Mouse (Mus musculus): ENCODE measurements at regions not wholly inside any gene's neighbourhood (a gene's known extent, or its start where the extent isn't known, plus 50 kb on each side); places are given as distances from the start of the nearest gene placed in this dataset.
A peak's percentile ranks its signal among the peaks of the same experiment; 100 is the strongest.

DNA sequence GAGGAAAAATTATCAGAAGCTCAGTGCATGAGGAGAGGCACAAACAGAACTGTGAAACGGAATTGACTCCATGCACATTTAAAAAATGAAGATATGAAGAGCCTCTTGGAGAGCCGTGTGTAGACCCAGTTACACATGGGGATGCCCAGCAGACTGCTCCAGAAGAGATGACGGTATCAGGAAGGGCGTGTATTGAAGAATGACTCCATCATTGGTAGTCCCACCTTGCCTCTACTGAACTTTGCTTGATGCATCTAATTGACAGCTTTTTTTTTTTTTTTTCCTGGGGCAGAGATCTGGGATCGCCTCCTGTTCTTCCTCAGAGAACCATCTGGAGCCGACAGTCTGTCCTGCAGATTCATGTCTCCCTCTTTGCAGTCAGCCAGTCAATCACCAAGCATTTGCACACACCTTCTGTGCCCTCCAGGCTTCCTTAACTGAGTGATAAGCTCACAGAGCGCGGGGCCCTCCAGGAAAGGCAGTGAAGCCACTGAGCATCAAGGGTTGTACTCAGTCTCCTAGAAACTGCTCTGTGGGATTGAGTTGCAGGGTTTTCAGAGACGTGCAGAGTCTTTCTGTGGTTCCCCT, 57.6 kb upstream of the D1Pas1 start:
- DNase-seq = no peak

DNA sequence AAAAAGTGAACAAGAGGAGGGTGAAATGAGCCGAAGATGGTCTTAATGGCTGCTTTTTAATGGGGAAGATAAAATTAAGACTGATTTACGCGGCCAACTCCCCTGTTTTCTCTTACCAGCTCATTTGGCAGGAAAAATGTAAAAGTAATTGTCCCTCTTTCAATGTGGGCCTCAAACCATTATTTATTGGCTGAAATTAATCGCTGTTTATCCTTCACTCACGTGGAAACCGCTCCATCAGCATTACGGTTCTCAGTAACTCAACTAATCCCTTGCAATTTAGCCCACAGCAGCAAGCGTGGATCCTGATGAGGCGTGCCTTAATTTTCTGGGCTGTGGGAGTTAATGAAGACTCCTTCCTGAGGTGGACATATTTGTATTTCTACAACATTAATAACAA, 58.1 kb upstream of the D1Pas1 start:
- no peak for DNase-seq

DNA sequence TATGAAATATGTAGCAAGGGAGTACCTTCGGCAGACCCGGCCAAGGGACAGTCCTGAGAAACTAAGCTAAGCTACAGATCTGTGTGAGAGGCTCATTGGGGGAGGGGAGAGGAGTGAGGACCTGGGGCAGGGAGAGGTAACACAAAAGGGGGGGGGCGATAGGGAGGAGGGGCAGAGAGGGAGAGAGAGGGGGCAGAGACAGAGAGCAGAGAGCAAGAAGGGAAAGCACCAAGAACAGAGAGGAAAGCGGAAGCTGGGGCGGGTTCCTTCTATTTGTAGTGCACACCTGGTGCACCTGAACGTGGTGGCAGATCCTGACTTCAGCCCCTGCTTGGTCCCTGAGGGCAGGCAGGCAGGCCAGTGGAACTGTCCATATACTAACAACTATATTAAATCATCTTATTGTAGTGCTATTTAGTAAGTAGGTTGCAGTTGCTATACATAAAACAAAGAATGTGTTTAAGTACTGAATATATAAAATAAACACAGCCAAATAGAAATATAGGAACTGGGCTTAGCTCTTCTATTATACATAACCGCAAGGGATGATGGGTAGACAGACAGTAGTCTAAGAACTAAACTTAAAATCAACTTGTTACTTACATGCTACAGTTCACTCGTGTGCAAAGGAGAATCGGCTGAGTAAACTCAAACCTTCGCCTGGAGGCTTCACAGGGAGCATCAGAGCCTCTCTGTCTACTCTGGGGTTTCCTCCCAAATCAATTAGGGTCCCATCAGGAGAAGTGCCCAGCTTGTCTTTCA, 59.6 kb upstream of the D1Pas1 start:
- DNase-seq = no peak

DNA sequence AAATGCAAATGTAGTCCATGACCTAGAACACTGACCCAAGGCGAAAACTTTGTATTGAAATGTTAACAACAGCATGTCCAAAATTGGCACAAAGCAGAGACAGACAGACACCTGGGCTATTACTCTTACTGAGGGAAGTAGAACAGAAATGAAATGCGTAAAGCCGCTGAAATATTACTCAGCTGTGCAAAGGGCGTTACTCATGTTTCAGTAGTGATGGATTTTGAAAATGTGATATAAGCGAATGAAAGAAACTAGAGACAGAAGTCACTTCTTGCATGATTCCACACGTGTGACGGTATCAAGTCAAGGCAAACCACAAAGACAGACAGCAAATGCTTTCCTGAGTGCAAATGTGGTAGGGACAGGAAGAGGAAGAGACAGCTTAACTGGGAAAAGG, 61.3 kb upstream of the D1Pas1 start:
- no peak for DNase-seq

DNA sequence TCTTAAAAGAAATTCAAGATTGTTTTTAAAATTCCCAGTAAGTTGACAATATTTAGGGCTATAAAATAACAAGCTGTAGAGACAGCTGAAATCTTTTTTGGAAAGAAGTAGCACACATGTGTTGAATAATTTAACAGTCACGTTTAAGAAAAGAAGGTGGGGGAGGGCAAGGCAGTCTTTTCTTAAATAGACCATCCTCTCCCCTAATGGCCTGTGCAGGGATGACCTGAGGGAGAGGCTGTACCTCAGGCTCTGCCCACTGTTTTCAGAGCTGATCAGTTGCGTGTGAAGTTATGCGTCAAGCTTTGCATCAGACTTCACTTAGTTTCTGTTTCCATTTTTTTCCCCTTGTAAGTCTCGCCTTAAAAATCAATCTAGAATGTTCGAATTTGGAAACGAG, 65.7 kb upstream of the D1Pas1 start:
- no peak for DNase-seq

DNA sequence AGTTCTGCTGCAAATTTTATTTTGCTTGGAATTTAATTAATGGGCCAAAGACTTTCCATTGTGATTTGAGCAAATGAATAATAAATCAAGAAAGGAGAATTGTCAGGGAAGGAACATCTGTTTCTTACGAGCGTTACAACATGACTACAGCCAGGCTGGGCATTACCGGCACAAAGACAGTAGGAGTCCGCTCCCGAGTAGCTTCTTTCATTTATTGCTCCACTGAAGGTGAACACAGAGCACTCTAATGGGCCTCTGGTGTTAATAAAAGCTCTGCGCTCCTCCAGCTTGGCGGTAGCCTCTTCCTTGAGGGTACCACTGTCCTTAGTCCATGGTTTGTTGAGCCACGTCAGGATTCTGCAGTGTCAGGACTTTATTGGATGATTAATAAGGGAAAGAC, 69.0 kb upstream of the D1Pas1 start:
- DNase-seq = no peak

DNA sequence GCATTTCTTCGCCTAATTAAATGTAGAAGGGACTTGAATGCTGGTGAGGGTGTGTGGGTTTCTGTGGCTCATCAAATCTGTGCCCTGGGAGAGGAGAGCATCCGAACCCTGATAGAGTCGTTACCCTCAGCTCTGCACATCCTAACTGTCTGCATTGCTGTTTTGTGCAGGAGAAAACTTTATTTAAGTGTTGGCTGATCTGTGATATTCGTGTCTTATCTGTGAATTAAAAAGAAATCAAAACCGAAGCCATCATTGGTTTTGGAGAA, 77.7 kb upstream of the D1Pas1 start:
- no peak for DNase-seq

DNA sequence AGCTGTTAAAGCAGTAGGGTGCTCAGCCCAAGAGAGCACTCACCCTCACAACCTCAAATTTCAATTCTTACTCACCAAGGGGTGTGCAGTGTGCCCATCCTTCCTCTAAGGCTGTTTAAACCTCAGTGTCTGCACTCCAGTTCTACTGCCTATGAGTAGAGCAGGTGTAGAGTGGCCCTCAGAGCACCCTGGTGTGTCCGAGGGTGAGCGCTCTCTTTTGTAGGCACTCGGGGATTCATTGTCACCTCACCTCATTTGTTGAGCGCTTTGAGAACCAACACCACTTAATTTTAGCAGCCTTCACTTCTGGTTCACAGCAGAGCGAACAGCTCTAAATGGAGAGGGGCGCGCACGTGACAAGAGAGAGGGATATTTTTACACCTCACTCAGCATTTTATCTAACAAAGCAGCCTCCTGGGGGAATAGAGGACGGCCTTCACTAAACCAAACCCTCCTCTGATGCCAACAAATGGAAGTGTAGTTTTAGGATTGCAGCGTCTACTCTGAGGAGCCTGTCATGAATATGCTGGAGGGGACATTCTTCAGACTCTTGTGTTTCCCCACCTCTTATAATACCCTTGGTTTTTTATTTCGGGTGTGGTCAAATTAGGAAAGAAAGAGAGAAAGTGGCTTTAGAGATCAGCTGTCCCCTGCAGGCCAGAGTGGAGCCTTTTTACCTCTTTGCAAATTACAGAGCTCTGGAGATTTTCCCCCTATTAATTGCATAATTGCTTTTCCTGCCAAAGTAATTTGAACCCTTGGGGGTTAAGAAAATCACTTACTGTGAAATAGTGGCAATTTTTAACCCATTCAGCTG, 78.2 kb upstream of the D1Pas1 start:
- no peak for DNase-seq

DNA sequence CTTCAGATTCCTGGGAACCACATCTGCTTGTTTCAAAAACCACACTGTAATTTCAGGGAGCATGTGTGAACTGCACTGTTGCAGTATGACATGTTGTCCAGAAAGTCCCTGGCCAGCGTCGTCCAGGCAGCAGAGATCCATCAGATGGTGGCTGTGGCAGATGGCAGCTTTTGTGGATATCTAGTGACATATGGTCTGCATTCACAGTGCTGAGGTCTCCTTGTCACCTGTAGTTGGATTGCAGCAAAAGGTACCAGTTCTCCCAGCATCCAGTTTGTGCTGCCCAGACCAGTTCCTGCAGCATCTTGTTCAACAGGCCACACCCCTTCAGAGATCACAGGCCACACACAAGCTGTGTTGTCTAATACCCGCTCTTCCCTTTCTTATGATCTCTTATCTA, 80.1 kb upstream of the D1Pas1 start:
- DNase-seq = no peak

DNA sequence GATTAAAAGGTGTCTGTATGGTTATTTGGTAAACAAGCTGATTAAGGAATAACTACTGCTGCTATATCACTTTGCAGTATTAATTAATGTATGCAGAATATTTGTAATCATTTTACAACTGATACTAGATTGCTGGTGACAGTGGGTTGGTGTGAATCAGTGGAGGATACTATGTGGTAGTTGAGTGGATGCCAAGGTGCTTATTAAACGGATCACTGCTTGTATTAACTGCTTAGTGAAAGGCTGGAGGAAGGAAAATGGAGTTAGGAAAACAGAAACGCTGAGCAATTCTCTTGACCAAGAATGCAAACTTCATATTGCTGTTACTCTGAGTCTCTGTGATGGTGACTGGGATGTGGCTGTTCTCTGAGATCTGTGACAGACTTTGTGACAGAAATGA, 86.8 kb upstream of the D1Pas1 start:
- no peak for DNase-seq

DNA sequence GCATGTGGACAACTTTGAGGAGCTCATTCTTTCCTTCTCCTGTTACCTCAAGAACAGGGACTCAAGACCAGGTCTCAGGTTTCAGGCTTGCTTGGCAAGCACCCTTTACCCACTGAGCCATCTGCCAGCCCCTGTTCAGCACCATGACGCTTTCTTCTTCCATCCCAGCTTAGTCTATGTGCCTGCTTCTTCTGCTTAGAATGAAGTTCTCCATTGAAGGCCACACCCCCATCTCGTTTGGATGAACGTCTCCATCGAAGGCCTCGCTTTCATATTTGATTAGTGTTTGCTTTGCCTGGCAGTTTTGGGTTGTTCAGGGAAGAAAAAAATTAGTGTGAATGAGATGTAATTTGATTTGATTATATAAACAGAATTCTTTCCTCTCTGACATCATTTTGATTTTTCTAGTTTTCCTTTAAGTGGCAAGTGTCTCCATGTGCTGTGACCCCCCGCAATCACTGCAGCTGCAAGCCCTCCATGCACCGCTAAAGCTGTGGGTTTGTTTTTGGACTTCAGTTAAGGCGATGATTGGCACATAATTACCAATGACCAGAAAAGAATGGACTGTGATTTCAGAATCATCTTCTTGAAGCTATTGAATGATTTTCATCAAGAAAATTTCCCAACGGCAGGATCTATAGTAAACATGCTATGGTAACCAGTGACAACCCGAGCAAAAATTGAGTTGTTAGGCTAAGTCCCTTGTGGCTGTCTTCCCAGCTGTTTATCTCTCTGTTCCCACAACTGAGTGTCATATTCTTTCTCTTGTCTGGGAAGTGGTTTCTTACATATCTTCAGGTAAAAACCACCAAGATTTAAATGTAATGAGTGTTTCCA, 106.4 kb upstream of the D1Pas1 start:
- no peak for DNase-seq

DNA sequence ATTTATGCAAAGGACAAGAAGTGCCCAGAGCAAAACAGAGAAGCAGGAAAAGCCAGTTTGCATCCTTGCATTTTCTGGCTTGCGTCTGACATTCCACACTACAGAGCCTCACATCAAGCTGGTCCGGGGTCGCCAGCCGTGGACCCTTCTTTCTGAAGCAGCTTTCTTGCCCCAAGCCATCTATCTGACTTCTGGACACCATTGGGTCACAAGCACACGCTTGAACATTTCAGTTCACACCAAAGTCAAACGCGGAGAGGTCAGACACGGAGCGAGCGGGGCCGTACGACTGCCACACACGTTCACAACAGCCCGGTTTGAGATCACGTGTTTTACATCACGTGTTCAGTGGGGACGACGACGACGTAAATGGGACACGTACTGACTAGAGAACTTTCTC, 108.9 kb upstream of the D1Pas1 start:
- no peak for DNase-seq

DNA sequence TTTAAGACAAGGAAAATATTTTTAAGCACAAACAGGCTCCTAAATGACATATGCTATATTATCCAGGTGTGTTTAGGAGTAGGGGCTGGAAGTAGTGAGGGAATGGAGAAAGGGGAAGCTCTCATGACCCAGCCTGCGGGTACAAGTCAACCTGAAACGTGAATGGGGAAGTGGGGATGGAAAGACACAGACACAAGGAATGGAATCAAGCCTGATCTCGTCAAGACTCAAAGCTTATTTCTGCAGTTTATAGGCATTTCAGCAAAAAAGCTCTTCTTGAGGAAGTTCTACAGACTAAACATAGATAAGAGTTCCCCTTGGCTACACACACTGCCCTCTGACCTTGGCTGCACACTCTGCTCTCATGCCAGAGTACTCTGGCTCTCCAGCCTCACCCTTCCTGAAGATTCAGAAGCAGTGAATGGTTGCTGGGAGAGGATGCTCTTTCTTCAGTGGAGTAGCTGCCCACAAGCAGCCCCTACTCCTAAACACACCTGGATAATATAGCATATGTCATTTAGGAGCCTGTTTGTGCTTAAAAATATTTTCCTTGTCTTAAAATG, 106.4 kb upstream of the Rrp15 start:
- no peak for DNase-seq

DNA sequence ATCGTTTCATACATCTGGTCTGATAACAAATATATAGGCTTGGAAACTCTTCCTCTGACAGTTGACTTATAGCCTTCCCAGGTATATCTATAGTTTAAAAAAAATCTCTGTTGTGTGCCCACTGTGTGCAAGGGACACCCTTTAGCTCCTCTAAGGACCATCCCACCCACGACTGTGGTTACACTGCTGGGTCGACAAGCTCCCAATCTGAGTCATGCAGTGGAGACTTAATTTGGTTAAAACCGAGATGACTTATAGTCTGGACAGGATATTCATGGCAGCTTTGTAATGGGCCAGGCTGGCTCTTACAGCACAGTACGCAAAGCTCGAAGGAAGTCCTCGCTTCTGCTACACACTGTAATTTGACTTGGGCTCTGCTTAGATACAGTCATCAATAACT, 96.1 kb upstream of the Rrp15 start:
- DNase-seq = no peak

DNA sequence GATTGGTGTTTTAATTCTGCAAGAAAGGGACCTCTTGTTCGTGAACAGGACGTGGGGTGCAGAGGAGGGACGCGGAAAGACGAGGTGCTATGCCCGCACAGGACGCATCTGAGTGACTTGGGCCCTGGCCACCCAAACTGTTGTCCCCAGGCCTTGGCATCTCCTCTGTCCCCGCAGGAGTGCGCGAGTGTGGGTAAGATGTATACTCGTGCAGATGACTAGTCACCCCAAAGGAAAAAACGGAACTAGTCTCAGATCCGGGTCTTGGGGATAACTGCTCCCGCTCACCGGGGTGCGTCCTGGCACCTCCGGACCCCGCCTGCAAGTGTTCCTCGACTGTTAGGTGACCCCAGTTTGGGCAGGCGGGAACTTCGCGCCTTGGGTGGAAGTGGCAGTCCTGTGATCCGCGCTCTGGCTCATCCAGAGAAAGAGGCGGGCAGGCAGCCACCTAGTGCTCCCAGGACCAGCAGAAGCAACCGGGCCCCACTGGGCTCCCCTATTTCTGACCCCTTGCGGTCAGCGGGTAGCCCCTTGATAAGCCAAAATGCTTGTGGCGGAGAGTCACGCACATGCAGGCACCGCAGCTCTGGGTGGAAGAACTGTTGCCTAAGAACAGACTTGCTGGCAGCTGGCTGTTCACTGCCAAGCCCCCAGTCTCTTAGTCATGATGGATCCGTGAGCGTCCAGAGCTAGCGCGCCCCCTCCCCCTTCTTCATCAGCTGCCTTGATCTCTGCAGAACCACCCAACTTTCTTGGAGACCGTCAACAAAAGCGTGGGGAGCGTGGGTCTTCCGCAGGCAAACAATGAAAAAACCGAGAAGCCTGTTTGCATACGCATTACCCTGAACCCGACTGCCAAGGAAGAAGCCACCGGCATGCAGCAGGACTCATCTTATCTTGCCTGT, 85.0 kb upstream of the Rrp15 start:
- peak; percentile 11 for DNase-seq

DNA sequence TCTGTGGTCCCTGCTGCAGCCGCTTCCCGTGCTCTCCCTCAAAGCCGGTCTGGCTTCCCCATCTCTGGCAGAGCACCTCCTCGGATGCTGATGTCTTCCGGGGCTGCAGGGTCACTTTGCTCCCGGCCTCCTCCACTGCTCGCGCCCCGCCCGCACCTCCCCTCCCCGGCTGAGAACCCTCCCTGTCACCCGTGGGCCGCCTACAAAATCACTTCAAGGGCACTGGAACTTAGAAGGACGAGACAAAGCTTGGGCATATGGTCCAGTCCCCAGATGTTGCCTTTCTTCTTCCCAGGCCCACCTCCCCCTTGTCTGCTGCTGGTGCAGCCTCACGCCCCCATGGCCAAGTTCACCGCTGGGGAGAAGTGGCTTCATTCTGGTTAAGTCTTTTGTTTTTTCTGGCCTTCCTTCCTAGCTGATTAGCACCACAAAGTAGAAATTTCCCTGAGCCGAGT, 84.3 kb upstream of the Rrp15 start:
- DNase-seq = peak; percentile 4

DNA sequence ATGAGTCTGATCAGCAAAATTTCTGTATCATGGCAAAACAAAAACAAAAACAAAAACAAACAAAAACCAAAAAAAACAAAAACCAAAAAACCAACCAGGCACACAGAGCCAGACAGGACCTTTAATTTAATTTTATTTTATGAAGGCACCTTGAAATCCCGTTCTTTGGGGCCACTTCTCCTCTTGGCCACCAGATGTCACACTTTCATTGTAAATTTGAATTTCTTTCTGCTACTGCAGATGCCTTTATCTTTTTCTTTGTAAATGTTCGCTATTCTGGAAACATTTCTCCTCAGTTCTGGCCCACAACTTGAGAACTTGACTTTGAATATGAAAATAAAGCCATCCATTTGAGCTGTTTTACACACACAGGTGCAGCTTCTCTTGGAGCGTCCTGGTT, 78.6 kb upstream of the Rrp15 start:
- DNase-seq = peak; percentile 9

DNA sequence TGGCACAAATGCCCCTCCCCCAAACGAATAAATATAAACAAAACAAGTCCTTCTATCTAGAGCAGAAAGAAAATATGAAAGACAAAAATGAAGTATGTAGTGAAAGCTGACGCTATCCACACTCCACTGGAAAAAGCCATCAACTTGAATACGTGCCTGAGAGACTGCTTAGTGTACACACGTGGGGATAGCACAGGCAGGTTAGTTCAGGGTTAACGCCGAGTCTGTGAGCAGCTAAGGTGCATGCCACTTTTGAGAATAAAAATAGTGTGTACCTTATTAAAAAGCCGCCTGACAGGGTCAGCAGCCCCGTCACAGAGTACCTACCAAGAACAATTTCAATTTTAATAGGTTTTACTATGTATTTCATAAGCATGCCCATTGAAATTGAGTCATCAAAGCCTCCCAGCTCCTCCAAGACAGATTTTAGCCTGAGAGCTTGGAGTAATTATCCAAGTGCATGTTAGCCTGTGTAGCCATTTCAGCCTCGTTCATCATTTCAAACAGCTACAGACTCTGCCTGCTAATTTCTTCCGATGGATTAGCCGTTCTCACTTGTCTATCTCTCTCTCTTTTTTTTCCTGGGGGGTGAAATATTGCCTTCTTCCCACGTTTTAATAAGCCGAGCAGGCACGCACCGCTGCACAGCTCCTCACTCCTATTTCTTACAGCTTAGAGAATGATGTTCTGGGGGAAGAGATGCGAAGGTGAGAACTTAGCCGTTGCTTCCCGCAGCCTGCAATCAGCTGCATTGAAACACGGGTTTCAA, 59.2 kb upstream of the Rrp15 start:
- DNase-seq = no peak

DNA sequence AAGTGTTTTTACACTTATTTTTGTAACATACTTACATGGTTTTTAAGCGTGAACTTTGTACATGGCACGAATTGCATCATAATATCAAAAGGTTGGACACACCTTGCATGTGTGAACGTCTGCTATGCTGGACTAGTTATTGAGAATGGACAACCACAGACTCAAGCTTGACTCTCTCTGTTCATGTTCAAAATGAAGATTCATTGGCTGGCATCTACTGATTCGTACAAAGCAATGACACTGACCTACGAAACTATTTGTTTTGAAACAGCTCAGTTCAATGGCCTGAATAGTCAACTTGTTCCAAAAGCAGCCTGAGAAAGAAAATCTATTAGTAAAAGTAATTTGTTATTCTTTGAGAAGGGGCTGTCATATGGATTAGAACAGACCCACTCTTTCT, 55.3 kb upstream of the Rrp15 start:
- DNase-seq = no peak
